Mouse (Mus musculus) ovary, postnatal 36 days (tissue): ENCODE results near the gene Ncan.
"Not testable (repeated sequence)": the region's sequence is repeated elsewhere in the genome, so short reads cannot be mapped to it uniquely, and the experiment has no call there.

Experiments used
- DNase-seq: peaks from one replicate; pipeline ENCODE4 v3.0.0; 2022; ENCODE audit warnings: low spot score, mixed read lengths

Ncan gene

GRCm38 (mm10) chr8:70084191-70085065 is 36.2 kb downstream of the Ncan start:
- DNase-seq, result no peak

GRCm38 (mm10) chr8:70083285-70083684 is 37.4 kb downstream of the Ncan start, which contains the start of gene Hapln4:
Hapln4 (plus strand) TSS chr8:70083457.
- peak; percentile 50 for DNase-seq

GRCm38 (mm10) chr8:70081976-70082375 is 38.7 kb downstream of the Ncan start:
- DNase-seq, result no peak

GRCm38 (mm10) chr8:70073682-70074081 is 47.0 kb downstream of the Ncan start:
- no peak for DNase-seq

- DNase-seq, result no peak
These were observed 47.6 kb downstream of the Ncan start for GRCm38 (mm10) chr8:70073120-70073519.

GRCm38 (mm10) chr8:70072441-70073069 is 48.1 kb downstream of the Ncan start, which contains the start of gene Tm6sf2:
Tm6sf2 (plus strand) TSS chr8:70072924.
- peak; percentile 24 for DNase-seq

- DNase-seq, result no peak
These were observed 48.7 kb downstream of the Ncan start for GRCm38 (mm10) chr8:70071836-70072440.

GRCm38 (mm10) chr8:70057721-70058120 is 63.0 kb downstream of the Ncan start:
- DNase-seq, result no peak

- not testable (repeated sequence) for DNase-seq
These were observed 70.2 kb downstream of the Ncan start for GRCm38 (mm10) chr8:70050434-70050833.

- DNase-seq, result no peak
These were observed 71.0 kb downstream of the Ncan start for GRCm38 (mm10) chr8:70049662-70050061.

- no peak for DNase-seq
These were observed 76.7 kb downstream of the Ncan start for GRCm38 (mm10) chr8:70043996-70044395.
